Mouse (Mus musculus) neural tube, embryonic 10.5 days (tissue): ENCODE measurements around the gene Akap7.

Source experiments
- DNase-seq: peaks from one replicate; pipeline ENCODE4 v3.0.0-alpha.2; 2017; ENCODE audit warnings: low spot score; ENCODE audit errors: extremely low spot score

Akap7 gene

GRCm38 (mm10) chr10:25260724-25261123 is 46.9 kb downstream of the Akap7 start:
- no peak for DNase-seq

- DNase-seq = no peak
Observed at GRCm38 (mm10) chr10:25258171-25258570, 49.5 kb downstream of the Akap7 start.

GRCm38 (mm10) chr10:25257466-25257865 is 50.2 kb downstream of the Akap7 start:
- DNase-seq = no peak

GRCm38 (mm10) chr10:25253474-25253873 is 54.2 kb downstream of the Akap7 start:
- DNase-seq = no peak

GRCm38 (mm10) chr10:25253006-25253405 is 54.7 kb downstream of the Akap7 start:
- no peak for DNase-seq

GRCm38 (mm10) chr10:25250108-25250507 is 57.6 kb downstream of the Akap7 start:
- peak; percentile 66 for DNase-seq

GRCm38 (mm10) chr10:25246173-25246572 is 61.5 kb downstream of the Akap7 start:
- DNase-seq = no peak

- DNase-seq = peak; percentile 26
Observed at GRCm38 (mm10) chr10:25239156-25239555, 68.5 kb downstream of the Akap7 start.

- DNase-seq = no peak
Observed at GRCm38 (mm10) chr10:25234080-25234479, 73.6 kb downstream of the Akap7 start.

GRCm38 (mm10) chr10:25232700-25233099 is 75.0 kb downstream of the Akap7 start:
- DNase-seq = no peak

GRCm38 (mm10) chr10:25231358-25231757 is 76.3 kb downstream of the Akap7 start:
- DNase-seq = no peak

- no peak for DNase-seq
Observed at GRCm38 (mm10) chr10:25224371-25224770, 83.3 kb downstream of the Akap7 start.

GRCm38 (mm10) chr10:25220754-25221153 is 86.9 kb downstream of the Akap7 start:
- no peak for DNase-seq

GRCm38 (mm10) chr10:25219901-25220495 is 87.7 kb downstream of the Akap7 start:
- DNase-seq = no peak

- peak; percentile 73 for DNase-seq
Observed at GRCm38 (mm10) chr10:25219220-25219628, 88.4 kb downstream of the Akap7 start.

- DNase-seq = no peak
Observed at GRCm38 (mm10) chr10:25218746-25219145, 88.9 kb downstream of the Akap7 start.

- DNase-seq = no peak
Observed at GRCm38 (mm10) chr10:25215977-25216376, 91.7 kb downstream of the Akap7 start.

- DNase-seq = no peak
Observed at GRCm38 (mm10) chr10:25213716-25214115, 94.0 kb downstream of the Akap7 start.

- DNase-seq = no peak
Observed at GRCm38 (mm10) chr10:25208619-25209018, 99.1 kb downstream of the Akap7 start.

GRCm38 (mm10) chr10:25207866-25208265 is 99.8 kb downstream of the Akap7 start:
- DNase-seq = no peak

GRCm38 (mm10) chr10:25200691-25201090 is 107.0 kb downstream of the Akap7 start:
- DNase-seq = no peak

GRCm38 (mm10) chr10:25199510-25200353 is 107.9 kb downstream of the Akap7 start:
- DNase-seq = peak; percentile 63

- DNase-seq = no peak
Observed at GRCm38 (mm10) chr10:25198575-25198974, 109.1 kb downstream of the Akap7 start.
